Mouse (Mus musculus): ENCODE measurements around the gene Hcst.

The Hcst gene

DNA sequence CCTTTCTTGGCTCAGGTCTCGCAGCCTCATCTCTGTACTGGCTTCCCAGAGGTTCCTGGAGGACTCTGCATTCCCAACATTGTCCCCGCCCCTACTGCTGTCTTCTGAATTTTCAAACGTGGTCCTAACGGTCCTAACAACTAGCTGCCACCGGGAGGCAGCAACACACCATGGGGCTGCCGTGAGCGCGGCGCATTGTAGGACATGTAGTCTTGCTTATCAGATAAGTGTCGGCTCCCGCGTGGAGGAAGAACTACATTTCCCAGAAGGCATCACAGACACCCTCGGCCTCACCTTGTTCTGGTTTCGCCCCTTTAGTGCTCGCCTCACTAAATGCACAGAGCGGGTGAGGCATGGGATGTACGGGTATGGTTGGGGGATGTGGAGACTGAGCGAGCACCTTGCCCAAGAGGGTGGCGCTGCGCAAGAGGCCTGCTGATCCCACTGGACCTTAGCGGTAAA lies 46.1 kb downstream of the Hcst start:
- DNase-seq (ENCODE audit: low read depth) = peak; percentile 95
